Mouse (Mus musculus) activated CD4-positive, CD25-positive, alpha-beta regulatory T cell, adult 4 months (primary cell): ENCODE data around the gene Iqsec3. TPM values are rescaled to one million over a fixed set of nuclear protein-coding genes. Genes with fewer than 3 reads are reported as not detected.
"Not testable (repeated sequence)": the region's sequence is repeated elsewhere in the genome, so short reads cannot be mapped to it uniquely, and the experiment has no call there.

Experiments used
- ATAC-seq: one replicate; pipeline ENCODE4 v1.8.0; 2017
- polyA plus RNA-seq, 2 experiments: library from polyadenylated mRNA; unstranded; fragments of 100-300 nt; shearing (Covaris generic); gene quantifications; one replicate each; pipeline ENCODE4 v1.2.1; 2017

Gene Iqsec3
- polyA plus RNA-seq, 2 experiments from 2014 or later = not detected

- no peak for ATAC-seq
Observed at GRCm38 (mm10) chr6:121453776-121454175, 19.7 kb downstream of the Iqsec3 start.

DNA sequence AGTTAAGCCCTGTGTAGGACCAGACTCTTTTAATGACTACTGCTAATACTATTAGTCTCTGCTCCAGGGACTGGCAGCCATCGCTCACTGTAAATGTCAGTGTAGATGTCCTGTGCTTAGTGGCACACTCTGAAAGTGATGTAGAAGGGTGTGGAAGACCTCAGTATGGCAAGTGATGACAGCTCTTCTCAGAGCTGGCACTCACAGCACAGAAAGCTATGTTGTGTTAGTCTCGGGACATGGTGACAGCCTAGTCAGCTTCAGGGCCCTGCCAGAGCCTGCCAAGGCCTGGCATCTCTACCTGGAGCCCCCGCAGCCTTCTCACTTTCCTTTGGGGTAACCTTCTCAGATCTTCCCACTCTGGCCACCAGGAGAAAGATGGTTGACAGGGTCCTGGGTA is 21.8 kb downstream of the Iqsec3 start:
- ATAC-seq = no peak

- ATAC-seq = no peak
Observed at GRCm38 (mm10) chr6:121440696-121441220, 32.7 kb downstream of the Iqsec3 start.

GRCm38 (mm10) chr6:121424830-121425229 is 48.6 kb downstream of the Iqsec3 start:
- ATAC-seq = no peak

GRCm38 (mm10) chr6:121424403-121424802 is 49.1 kb downstream of the Iqsec3 start:
- ATAC-seq = no peak

DNA sequence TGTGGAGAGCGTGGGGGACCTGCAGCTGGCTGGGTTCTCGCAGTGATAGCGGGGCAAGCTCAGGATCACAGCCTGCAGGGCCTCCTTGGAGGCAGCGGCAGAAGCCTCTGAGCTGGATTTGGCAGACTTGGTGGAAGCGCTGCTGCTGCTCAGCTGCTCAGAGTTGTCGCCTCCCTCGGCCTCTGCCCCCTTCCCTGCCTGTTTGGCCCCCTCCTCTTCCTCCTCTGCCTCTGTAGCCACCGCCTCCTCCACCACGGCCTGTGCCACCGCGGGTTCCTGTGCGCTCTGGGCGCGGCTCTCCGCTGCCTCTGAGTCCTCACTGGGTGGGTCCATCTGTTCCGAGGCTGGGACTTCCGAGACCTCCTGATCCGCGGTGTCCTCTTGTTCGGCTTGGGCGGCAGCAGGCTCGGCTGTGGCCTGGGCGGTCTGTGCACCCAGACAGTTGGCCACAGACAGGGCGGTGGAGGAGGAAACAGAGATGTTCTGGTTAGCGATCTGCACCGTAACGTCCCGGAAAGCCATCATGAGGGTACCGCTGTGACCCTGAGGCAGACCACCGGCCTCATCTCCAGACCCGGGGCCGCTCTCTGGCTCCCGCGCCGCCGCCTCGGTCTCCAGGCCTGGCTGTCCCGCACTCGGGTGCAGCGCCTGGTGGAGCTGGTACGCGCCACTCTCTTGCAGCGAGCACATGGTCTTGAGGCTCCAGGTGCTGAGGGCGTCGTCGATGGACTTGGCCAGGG is 60.8 kb downstream of the Iqsec3 start:
- ATAC-seq = no peak

DNA sequence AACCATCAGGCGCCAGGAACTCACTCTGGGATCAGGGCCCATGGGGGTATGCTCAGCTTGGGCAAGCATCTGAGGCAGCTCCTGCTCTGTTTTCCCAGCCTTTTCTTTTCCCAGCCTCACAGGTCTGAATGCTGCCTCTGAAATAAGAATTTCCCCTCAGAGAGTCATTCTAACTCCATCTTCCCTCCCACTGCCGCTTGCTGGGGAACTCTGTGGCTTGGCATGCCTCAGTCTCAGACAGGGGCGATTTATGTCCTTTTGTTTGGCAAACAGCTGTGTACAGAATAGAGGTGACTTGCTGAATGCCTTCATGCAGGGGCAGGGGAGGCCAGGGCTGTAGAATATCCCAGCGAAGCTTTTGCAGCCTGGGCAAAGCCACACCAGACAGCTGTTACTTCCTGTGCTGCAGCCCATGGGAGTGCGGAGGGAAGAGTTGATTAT is 65.9 kb downstream of the Iqsec3 start:
- ATAC-seq = no peak

DNA sequence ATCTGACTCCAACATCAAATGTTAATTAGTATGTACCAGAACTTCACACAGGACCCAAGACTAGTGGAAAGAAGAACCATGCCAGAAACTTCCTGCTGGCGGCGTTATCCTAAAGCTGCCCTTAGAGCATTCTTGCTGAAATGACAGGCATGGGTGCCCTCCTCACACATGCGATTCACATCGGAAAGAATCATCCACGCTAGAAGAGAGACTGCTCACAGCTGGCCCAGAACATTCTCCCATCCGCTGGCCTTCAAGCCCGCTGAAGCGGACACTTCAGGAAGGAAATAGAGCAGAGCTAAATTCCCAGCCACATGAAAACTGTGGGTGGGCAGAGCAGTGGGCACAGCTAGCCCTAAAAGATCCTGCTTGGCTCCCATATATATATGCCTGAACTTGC is 68.2 kb downstream of the Iqsec3 start:
- no peak for ATAC-seq

- ATAC-seq = no peak
Observed at GRCm38 (mm10) chr6:121402661-121403244, 70.7 kb downstream of the Iqsec3 start.

DNA sequence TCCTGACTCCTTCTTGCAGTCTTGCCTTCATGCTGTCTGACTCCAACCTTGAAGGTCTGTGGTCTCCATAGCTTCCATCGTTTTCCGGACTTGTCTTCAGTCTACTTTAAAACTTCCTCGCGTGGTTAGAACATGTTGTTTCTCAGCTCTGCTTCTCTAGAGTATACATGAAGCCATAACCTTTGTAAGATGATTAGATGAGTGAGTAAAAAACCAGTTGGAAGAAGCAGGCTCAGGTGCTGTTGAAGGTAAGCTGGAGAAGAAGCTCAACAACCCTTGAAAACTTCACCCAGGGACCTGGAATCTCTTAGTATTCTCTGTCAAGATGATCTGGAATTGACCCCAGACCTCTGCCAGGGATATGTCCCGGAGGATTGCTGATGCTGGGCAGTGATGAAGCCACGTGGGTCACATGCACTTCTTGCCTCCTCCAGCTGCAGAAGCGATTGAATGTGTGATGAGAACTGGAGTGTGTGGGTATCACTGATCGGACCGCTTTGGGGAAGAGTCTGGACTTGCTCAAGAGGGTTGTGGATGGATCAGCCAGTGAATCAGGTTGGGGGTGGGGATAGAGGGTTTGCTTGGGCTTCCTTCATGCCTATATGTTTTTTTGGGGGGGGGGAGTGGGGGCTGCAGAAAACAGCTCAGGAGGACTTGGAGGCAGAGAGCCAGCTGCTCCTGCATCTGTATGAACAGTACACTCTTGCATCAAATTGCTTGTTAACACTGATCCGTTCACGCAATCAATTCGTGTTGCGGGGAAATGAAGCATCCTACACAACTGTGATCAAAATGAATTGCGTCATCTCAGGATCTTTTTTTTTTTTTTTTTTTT is 71.4 kb downstream of the Iqsec3 start:
- no peak for ATAC-seq

- ATAC-seq = no peak
Observed at GRCm38 (mm10) chr6:121401140-121401539, 72.3 kb downstream of the Iqsec3 start.

GRCm38 (mm10) chr6:121392610-121393252 is 80.7 kb downstream of the Iqsec3 start:
- ATAC-seq = no peak

DNA sequence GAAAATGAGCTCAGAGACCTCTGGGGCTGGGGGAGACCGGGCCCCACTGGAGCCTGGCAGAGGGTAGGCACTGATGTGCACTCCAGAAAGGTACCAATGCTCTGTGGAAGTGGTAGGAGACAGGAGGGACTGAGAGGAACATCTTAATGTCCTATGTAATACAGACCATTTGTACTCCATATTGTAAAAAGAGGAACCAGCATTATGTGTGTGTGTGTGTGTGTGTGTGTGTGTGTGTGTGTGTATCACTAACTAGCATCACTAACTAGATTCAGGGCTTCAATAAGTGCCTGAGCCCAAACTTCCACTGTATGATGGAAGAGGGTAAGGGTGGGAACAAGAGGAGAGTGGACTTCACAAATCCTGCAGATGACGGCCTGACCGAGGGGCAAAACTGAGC is 88.1 kb downstream of the Iqsec3 start:
- no peak for ATAC-seq

- no peak for ATAC-seq
Observed at GRCm38 (mm10) chr6:121382071-121382470, 91.4 kb downstream of the Iqsec3 start.

DNA sequence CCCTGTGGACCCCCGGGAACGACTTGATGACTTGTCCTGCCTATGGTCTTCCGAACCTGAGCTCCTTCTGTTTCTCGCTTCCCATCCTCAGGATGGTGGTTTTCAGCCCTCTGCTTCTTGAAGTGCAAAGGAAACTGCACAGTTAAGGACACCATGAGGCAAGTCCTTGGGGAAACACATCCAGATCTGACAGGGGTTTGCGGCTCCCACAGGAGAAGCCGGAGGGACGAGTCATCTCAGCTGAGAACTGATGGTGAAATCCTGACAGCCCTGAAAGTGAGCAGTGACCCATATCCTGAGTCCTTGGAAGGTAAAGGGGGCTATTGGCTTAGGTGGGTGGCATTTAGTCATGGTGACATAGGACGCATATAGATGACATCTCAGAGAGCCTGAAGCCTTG is 92.9 kb downstream of the Iqsec3 start:
- no peak for ATAC-seq

- no peak for ATAC-seq
Observed at GRCm38 (mm10) chr6:121378256-121378655, 95.2 kb downstream of the Iqsec3 start.

DNA sequence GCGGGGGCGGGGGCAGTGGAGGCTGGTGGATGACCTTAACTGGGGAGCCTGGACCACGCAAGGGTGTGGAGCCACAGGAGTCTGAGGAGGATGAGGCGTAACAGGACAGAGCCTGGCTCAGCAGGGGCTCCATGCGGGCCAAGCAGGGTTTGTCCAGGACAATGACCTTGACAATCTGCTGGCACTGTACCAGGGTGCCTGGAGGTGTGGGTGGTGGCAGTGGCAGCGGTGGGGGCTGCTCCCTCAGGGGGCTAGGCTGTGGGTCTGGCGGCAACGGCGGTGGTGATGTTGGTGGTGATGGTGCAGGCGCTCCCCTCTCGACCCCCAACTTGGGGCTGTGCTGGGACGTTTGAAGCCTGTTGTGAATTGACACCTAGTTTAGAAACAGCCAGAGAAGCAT is 97.3 kb downstream of the Iqsec3 start:
- no peak for ATAC-seq

- ATAC-seq = no peak
Observed at GRCm38 (mm10) chr6:121371197-121371980, 102.1 kb downstream of the Iqsec3 start.

DNA sequence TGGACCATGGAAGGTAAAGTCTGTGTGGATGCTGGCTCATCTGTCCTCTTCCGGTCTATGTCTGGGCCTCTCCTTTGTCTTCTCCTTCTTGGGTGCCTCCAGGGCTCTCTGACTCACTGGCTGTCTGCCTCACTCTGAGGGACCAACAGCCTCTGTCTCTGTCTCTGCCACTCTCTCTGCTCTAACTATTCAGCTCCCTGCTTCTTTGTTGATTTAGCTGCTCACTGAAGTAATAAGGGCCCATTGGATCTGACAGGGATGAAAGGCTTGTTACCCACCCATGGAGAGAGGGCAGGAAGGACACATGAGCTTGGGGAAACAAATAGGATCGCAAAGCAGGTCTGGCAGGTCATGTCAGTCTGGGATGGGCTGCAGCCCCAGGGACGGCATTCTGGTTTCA is 106.4 kb downstream of the Iqsec3 start:
- ATAC-seq = no peak

- not testable (repeated sequence) for ATAC-seq
Observed at GRCm38 (mm10) chr6:121366537-121366936, 106.9 kb downstream of the Iqsec3 start.

DNA sequence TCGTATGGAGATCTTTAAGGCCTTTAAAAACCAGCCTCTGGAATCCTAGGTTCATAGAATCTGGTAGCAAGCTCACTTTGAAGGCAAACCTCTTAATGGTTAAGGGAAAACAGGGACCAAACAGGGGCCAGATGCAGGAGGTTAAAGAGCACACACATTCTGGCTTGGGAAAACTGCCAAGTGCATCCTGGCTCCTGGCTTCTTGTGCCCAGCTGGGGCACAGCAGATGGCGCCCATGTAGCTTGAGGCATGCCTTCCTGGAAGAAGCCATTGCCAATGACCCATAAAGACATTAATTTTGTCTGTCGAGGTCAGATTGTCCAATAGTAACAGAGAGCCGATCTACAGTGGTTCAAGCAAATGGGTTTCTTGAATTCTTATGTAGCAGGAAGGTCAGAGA is 109.5 kb downstream of the Iqsec3 start:
- no peak for ATAC-seq

- no peak for ATAC-seq
Observed at GRCm38 (mm10) chr6:121363061-121363460, 110.4 kb downstream of the Iqsec3 start.
